Mouse (Mus musculus) adrenal gland, postnatal 10 days (tissue): ENCODE data around the gene Polr1e. TPM values are rescaled to one million over a fixed set of nuclear protein-coding genes. Genes with fewer than 3 reads are reported as not detected.
"Not testable (repeated sequence)": the region's sequence is repeated elsewhere in the genome, so short reads cannot be mapped to it uniquely, and the experiment has no call there.

ENCODE experiments used
- DNase-seq: peaks from one replicate; pipeline ENCODE4 v3.0.0; 2021; ENCODE audit warnings: mixed read lengths
- total RNA-seq, 2 experiments: library from RNA; stranded (reverse); gene quantifications; 2 replicates each; pipeline ENCODE4 v1.2.3; 2021

The Polr1e gene
- total RNA-seq, 2 experiments from 2014 or later: 14.6 to 16.1 TPM

- DNase-seq: peak; percentile 50
These were observed 12.9 kb upstream of the Polr1e start for GRCm38 (mm10) chr4:45005452-45005851.

GRCm38 (mm10) chr4:45010806-45011415, 7.5 kb upstream of the Polr1e start:
- DNase-seq: peak; percentile 72

GRCm38 (mm10) chr4:45011581-45012104, 6.7 kb upstream of the Polr1e start:
- DNase-seq: peak; percentile 84

- peak; percentile 98 for DNase-seq
These were observed 6.0 kb upstream of the Polr1e start, which contains the start of gene Zbtb5 for GRCm38 (mm10) chr4:45012105-45012975. Gene Zbtb5 (minus strand): TSS chr4:45012412.

- DNase-seq: no peak
These were observed 5.4 kb upstream of the Polr1e start for GRCm38 (mm10) chr4:45013031-45013431.

GRCm38 (mm10) chr4:45013537-45013936, 4.8 kb upstream of the Polr1e start:
- no peak for DNase-seq

- DNase-seq: peak; percentile 72
These were observed 2.8 kb upstream of the Polr1e start for GRCm38 (mm10) chr4:45015615-45016014.

GRCm38 (mm10) chr4:45019009-45019408, 626 bp downstream of the Polr1e start:
- no peak for DNase-seq

GRCm38 (mm10) chr4:45026459-45026858, 8.1 kb downstream of the Polr1e start:
- no peak for DNase-seq

- DNase-seq: no peak
These were observed 14.2 kb downstream of the Polr1e start for GRCm38 (mm10) chr4:45032586-45032985.

GRCm38 (mm10) chr4:45034693-45035628, 16.6 kb downstream of the Polr1e start:
- peak; percentile 74 for DNase-seq

GRCm38 (mm10) chr4:45036048-45036447, 17.7 kb downstream of the Polr1e start:
- no peak for DNase-seq

- DNase-seq: peak; percentile 24
These were observed 18.2 kb downstream of the Polr1e start for GRCm38 (mm10) chr4:45036571-45036970.

- no peak for DNase-seq
These were observed 19.4 kb downstream of the Polr1e start for GRCm38 (mm10) chr4:45037455-45038410.

- peak; percentile 24 for DNase-seq
These were observed 20.5 kb downstream of the Polr1e start for GRCm38 (mm10) chr4:45038879-45039278.

GRCm38 (mm10) chr4:45039546-45039945, 21.2 kb downstream of the Polr1e start:
- not testable (repeated sequence) for DNase-seq

GRCm38 (mm10) chr4:45040795-45041194, 22.4 kb downstream of the Polr1e start:
- DNase-seq: no peak

GRCm38 (mm10) chr4:45046679-45047078, 28.3 kb downstream of the Polr1e start:
- no peak for DNase-seq

GRCm38 (mm10) chr4:45047286-45047887, 29.0 kb downstream of the Polr1e start:
- no peak for DNase-seq

- DNase-seq: no peak
These were observed 29.6 kb downstream of the Polr1e start for GRCm38 (mm10) chr4:45047956-45048355.
